Mouse (Mus musculus): ENCODE measurements around the gene Apoa4. TPM values are rescaled to one million over a fixed set of nuclear protein-coding genes. Genes with fewer than 3 reads are reported as not detected.
A peak's percentile ranks its signal among the peaks of the same experiment; 100 is the strongest.

Apoa4 gene
- polyA plus RNA-seq, 1 experiment from 2014 or later = not detected

- H3K9me3 ChIP-seq (replicated peaks) = no peaks in the 10 kb centered on the region
- no peak overlapping the region for H3K27ac ChIP-seq
- no peak overlapping the region for H3K9ac ChIP-seq
- no peaks in the 10 kb centered on the region for H3K36me3 ChIP-seq
- 60% methylated on average over 3 of the region's 3 CpGs for WGBS (ENCODE audit: insufficient replicate concordance)
- no peaks in the 10 kb centered on the region for H3K27me3 ChIP-seq (replicated peaks)
- no peak overlapping the region for H3K4me2 ChIP-seq
- ATAC-seq = 0 out of 2 replicates have a peak, but pooled peaks have one; percentile 21
- H3K4me3 ChIP-seq = no peak overlapping the region
- 0 out of 2 replicates have a peak, but pooled peaks cover 9% of the 10 kb centered on the region for H3K4me1 ChIP-seq
Measured at GRCm38 (mm10) chr9:46257546-46257945, 17.1 kb downstream of the Apoa4 start.

- H3K4me3 ChIP-seq = no peak overlapping the region
- 78% methylated on average over 6 of the region's 6 CpGs for WGBS (ENCODE audit: insufficient replicate concordance)
- no peaks in the 10 kb centered on the region for H3K36me3 ChIP-seq
- H3K27ac ChIP-seq = no peak overlapping the region
- H3K4me1 ChIP-seq = 0 out of 2 replicates have a peak, but pooled peaks cover 9% of the 10 kb centered on the region
- H3K27me3 ChIP-seq (replicated peaks) = no peaks in the 10 kb centered on the region
- no peak overlapping the region for H3K9ac ChIP-seq
- H3K9me3 ChIP-seq (replicated peaks) = no peaks in the 10 kb centered on the region
- no peak overlapping the region for H3K4me2 ChIP-seq
- ATAC-seq = no peak
Measured at GRCm38 (mm10) chr9:46259111-46259510, 18.6 kb downstream of the Apoa4 start.

- no peaks in the 10 kb centered on the region for H3K27me3 ChIP-seq (replicated peaks)
- H3K4me2 ChIP-seq = no peak overlapping the region
- no peaks in the 10 kb centered on the region for H3K9me3 ChIP-seq (replicated peaks)
- no peak for ATAC-seq
- no peak overlapping the region for H3K27ac ChIP-seq
- WGBS (ENCODE audit: insufficient replicate concordance) = 61% methylated on average over 7 of the region's 7 CpGs
- no peak overlapping the region for H3K4me3 ChIP-seq
- H3K4me1 ChIP-seq = 0 out of 2 replicates have a peak, but pooled peaks cover 9% of the 10 kb centered on the region
- H3K36me3 ChIP-seq = no peaks in the 10 kb centered on the region
- H3K9ac ChIP-seq = no peak overlapping the region
Measured at GRCm38 (mm10) chr9:46261131-46261530, 20.6 kb downstream of the Apoa4 start.

GRCm38 (mm10) chr9:46268343-46268873 lies 27.9 kb downstream of the Apoa4 start, which contains the start of gene Apoa5:
Gene Apoa5, plus strand, starts transcription at chr9:46268633.
- H3K36me3 ChIP-seq = no peaks in the 10 kb centered on the region
- no peak for ATAC-seq
- no peak within 1 kb of the TSS for H3K4me3 ChIP-seq
- H3K4me2 ChIP-seq = no peak within 1 kb of the TSS
- no peak within 1 kb of the TSS for H3K27ac ChIP-seq
- H3K9ac ChIP-seq = no peak within 1 kb of the TSS
- WGBS (ENCODE audit: insufficient replicate concordance) = 37% methylated on average over 7 of the region's 7 CpGs
- no peaks in the 10 kb centered on the region for H3K9me3 ChIP-seq (replicated peaks)
- H3K27me3 ChIP-seq (replicated peaks) = peaks cover 36% of the 10 kb centered on the region
- peaks cover 15% of the 10 kb centered on the region for H3K4me1 ChIP-seq

- Histone ChIP-seq H3K27ac (no peak overlapping the region), H3K36me3 (peaks cover under 1% of the 10 kb centered on the region; the same call in 1 of the 2 replicates), H3K9ac (no peak overlapping the region), H3K4me3 (no peak overlapping the region), H3K4me1 (peaks cover 22% of the 10 kb centered on the region), H3K9me3 (replicated peaks) (no peaks in the 10 kb centered on the region), H3K27me3 (replicated peaks) (peaks cover 36% of the 10 kb centered on the region), H3K4me2 (no peak overlapping the region)
- no peak for ATAC-seq
- 73% methylated on average over 5 of the region's 5 CpGs for WGBS (ENCODE audit: insufficient replicate concordance)
Measured at GRCm38 (mm10) chr9:46269125-46269524, 28.6 kb downstream of the Apoa4 start.

- Histone ChIP-seq H3K9me3 (replicated peaks) (no peaks in the 10 kb centered on the region), H3K4me1 (peaks cover 28% of the 10 kb centered on the region), H3K4me2 (no peak overlapping the region), H3K27ac (no peak overlapping the region), H3K36me3 (peaks cover 17% of the 10 kb centered on the region), H3K4me3 (no peak overlapping the region), H3K9ac (no peak overlapping the region), H3K27me3 (replicated peaks) (peaks cover 36% of the 10 kb centered on the region)
- ATAC-seq = no peak
- WGBS (ENCODE audit: insufficient replicate concordance) = 75% methylated on average over 4 of the region's 4 CpGs
Measured at GRCm38 (mm10) chr9:46270782-46271181, 30.3 kb downstream of the Apoa4 start.

- H3K4me1 ChIP-seq = peaks cover 28% of the 10 kb centered on the region
- H3K9ac ChIP-seq = peak overlapping the region; percentile 83
- H3K27ac ChIP-seq = 0 out of 2 replicates have a peak overlapping the region, but pooled peaks have one; percentile 71
- H3K9me3 ChIP-seq (replicated peaks) = no peaks in the 10 kb centered on the region
- peaks cover 36% of the 10 kb centered on the region for H3K27me3 ChIP-seq (replicated peaks)
- 30% methylated on average over 9 of the region's 9 CpGs for WGBS (ENCODE audit: insufficient replicate concordance)
- H3K4me3 ChIP-seq = peak overlapping the region; percentile 85
- peaks cover 30% of the 10 kb centered on the region for H3K36me3 ChIP-seq
- peak overlapping the region; percentile 92 for H3K4me2 ChIP-seq
- ATAC-seq = no peak
Measured at GRCm38 (mm10) chr9:46272070-46272469, 31.6 kb downstream of the Apoa4 start.

GRCm38 (mm10) chr9:46272677-46273454 lies 32.4 kb downstream of the Apoa4 start, which contains the start of gene Zpr1:
Gene Zpr1, plus strand, starts transcription at chr9:46273064.
- peaks cover 36% of the 10 kb centered on the region for H3K27me3 ChIP-seq (replicated peaks)
- peak; percentile 91 for ATAC-seq
- WGBS (ENCODE audit: insufficient replicate concordance) = 2% methylated on average over 45 of the region's 45 CpGs

GRCm38 (mm10) chr9:46274494-46274893 lies 34.0 kb downstream of the Apoa4 start:
- Histone ChIP-seq H3K4me2 (peak overlapping the region; percentile 92), H3K36me3 (peaks cover 53% of the 10 kb centered on the region), H3K4me3 (peak overlapping the region; percentile 85), H3K9me3 (replicated peaks) (no peaks in the 10 kb centered on the region), H3K27ac (no peak overlapping the region), H3K27me3 (replicated peaks) (peaks cover 20% of the 10 kb centered on the region), H3K4me1 (peaks cover 25% of the 10 kb centered on the region), H3K9ac (peak overlapping the region; percentile 83; the same call in 1 of the 2 replicates)
- ATAC-seq = no peak
- 67% methylated on average over 9 of the region's 9 CpGs for WGBS (ENCODE audit: insufficient replicate concordance)

More at GRCm38 (mm10) chr9:46272677-46273454, 32.4 kb downstream of the Apoa4 start, which contains the start of gene Zpr1:
- Histone ChIP-seq H3K36me3 (peaks cover 38% of the 10 kb centered on the region), H3K4me3 (peak within 1 kb of the TSS; percentile 85), H3K4me1 (peaks cover 28% of the 10 kb centered on the region), H3K27ac (peak within 1 kb of the TSS; percentile 71), H3K4me2 (peak within 1 kb of the TSS; percentile 92), H3K9me3 (replicated peaks) (no peaks in the 10 kb centered on the region), H3K9ac (peak within 1 kb of the TSS; percentile 83)

- Histone ChIP-seq H3K9me3 (replicated peaks) (no peaks in the 10 kb centered on the region), H3K4me3 (peak within 1 kb of the TSS; percentile 92), H3K27ac (peak within 1 kb of the TSS; percentile 85), H3K4me1 (peaks cover 25% of the 10 kb centered on the region), H3K9ac (peak within 1 kb of the TSS; percentile 92), H3K27me3 (replicated peaks) (no peaks in the 10 kb centered on the region), H3K4me2 (peak within 1 kb of the TSS; percentile 73), H3K36me3 (peaks cover 62% of the 10 kb centered on the region)
- peak; percentile 90 for ATAC-seq
- whole genome bisulfite sequencing (ENCODE audit: insufficient replicate concordance) = under 1% methylated on average over 55 of the region's 55 CpGs
Measured at GRCm38 (mm10) chr9:46282631-46283436, 42.3 kb downstream of the Apoa4 start, which contains the start of gene Bud13. Gene Bud13, plus strand, starts transcription at chr9:46283008.

Data from liver, embryonic 12.5 days (tissue).